Mouse (Mus musculus) layer of hippocampus, adult 11-12 months (tissue): ENCODE measurements around the gene Casr.

Experiments
- DNase-seq: peaks from one replicate; pipeline ENCODE4 v3.0.0; 2022; ENCODE audit warnings: low spot score

Gene Casr

DNA sequence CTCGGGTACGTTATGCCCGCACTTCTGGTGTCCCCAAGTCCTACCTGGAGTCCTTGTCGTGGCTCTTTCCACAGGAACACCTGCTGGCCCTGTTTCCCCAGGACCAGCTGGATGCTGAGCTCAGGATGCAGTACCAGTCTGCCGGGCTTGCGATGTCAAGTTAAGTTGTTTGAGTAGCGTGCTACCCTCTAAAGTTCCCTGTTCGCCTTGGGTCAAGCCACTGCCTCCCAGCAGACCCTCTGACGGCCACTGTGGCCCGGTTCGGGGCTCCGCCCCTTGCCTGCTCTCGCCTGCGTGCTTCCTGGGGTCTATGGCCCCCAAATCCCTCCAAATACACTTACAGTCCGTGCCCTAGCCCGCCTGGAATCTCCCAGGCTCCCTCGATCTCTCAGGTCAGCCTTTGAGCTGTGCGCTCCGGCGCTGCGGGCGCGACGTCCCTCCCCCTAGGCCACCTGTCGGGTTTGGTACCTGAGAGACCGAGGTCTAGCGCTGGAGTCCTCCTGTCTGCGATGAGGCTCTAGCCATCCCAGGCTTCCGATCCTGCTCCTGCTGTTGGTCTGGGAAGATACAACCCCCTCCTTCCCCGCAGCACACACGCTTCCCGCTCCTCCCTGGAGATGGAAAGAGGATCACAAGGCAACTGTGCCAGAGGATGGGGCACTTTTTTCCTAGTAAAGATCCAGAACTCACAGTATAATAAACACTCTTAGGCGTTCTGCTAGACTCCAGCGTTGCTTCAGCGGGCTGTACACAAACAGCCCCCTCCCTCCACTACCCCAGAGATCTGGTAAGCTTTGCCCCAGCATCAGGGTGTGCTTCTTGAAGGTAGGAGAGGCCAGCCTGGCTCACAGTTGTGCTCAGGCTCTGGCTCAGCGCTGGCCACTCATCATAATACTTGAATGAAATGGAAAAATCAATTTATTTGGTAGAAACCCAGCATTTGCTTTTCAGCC, at the start of gene Casr:
Gene Casr, minus strand, starts transcription at position 756 of the 953 bp plus-strand sequence.
- no peak for DNase-seq

GRCm38 (mm10) chr16:36602632-36603031, 40.7 kb upstream of the Casr start:
- no peak for DNase-seq

- no peak for DNase-seq
Measured at GRCm38 (mm10) chr16:36598265-36598664, 36.3 kb upstream of the Casr start.

DNA sequence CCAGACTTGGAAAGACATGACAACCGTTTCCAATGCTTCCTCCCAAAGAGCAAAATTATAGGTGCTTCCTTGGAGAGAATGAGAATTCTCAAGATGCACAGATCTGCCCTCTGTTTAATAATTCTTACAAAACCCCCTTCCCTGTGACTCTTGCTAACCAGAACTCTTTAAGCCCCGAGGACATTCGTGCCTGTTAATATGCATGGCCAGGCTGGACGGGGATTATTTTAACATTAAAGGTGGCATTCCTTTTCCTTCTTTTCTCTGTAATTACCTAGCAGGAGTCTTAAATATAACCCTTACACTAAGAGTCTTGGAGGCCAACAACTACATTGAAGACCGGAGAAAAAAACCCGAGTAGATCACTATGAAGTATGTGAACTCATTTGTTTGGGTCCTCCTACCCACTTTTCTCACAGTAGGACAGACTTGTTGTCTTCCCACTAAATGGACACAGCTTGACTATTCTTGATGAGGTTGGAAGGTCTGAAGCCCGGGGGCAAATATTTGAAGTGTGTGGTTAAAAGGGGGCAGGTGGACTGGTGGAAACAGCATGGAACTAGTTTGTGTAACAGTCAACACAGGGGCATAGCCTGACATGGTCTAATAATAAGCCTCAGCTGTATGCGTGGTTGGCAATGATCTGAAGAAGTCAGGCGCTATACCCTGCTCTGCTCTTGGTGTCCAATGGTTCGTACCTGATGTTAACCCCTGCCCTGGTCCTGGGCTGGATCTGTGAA, 34.9 kb upstream of the Casr start:
- DNase-seq: no peak

GRCm38 (mm10) chr16:36589898-36590297, 28.0 kb upstream of the Casr start:
- no peak for DNase-seq

DNA sequence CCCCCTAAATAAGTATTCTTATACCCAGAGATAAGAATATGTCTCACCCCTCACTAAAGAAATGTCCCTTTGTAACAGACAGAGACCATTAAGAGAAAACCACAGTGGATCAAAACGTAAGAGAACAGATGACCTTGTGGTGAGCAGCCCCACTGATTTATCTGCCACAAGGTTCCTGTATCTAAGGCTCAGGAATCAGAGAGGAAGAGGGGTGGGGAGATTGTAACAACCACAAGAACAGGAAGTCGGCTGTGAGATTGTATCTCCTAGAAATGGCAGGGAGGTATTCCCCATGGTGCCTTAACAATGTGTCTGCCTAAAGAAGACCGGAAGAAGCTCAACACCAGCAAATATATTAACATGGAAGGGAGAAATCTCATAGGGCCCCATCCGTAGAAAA, 26.0 kb upstream of the Casr start:
- no peak for DNase-seq

DNA sequence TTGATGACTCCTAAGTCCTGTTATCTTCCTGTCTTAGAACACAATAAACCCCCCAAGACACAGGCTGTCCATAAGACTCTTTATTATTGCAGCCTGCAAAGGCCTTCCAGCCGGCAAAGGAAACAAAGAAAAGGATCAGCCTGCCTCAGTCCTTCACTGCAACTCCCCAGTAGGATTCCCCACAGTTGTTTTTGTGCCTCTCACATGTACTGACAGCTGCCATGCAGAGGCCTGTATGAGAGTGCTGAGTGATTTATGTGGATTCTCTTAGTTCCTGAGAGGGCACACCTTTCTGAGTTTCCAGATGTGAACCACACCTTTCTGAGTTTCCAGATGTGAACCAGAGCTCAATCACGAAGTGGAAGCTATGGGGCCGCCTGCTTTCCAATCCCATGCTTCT, 20.1 kb upstream of the Casr start:
- DNase-seq: no peak

DNA sequence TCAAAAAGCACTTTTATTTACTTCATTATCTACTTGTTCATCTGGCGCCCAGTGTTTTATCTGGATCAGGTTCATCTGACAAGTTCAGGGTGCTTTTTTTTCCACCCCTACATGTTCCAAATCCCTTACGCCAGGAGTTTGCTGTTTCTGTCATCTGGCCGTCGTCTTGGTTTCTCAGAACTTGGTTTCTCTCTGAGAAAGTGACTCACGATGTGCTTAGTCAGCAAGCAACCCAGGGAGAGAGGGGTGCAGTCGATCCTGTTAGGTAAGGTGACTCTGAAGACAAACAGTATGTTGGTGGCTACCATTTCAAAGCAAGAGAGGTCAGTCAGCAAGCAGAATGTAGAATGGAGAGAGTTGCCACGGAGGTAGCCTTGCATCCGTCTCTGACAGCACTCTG, 10.0 kb upstream of the Casr start:
- no peak for DNase-seq

DNA sequence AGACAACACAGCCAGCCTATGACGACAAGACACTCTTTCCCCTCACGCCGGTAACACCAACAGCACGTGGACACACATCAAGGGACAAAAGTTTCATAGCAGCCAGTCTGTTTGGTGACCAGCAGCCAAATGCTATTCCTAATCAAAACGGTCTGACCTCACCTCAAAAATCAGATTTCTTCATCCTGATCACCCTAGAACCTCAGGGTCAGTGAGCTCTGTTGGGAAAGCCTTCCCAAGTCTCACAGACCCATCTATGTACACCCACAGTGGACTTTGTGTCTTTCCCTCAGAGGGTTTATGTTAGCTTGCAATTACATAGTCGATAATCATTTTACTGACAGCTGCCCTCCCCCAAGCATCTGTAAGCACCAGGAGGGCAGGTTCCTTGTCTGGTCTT, 2.4 kb downstream of the Casr start:
- no peak for DNase-seq

DNA sequence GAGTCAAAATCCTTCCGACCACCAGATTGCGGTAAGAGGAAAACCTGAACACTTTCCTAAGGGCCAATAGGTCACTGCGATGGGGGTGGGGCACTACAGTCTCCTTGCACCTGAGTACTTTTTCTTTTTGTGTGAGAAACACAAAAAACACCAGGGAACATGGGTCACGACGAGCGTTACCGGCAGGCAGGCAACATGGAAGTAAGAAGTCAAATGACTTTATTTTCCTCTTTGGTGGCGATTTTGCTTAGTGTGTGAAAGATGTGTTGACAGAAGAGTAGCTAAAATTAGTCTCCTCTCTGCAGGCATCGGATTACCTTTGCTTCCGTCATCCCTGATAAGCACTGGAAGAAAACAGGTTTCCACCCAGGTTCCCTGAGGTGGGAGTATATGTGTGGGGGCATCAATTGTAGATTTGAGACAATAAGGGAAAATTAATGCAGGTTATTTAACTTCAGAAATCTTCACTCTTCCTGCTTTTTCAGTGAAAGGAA, 6.2 kb downstream of the Casr start:
- DNase-seq: no peak

DNA sequence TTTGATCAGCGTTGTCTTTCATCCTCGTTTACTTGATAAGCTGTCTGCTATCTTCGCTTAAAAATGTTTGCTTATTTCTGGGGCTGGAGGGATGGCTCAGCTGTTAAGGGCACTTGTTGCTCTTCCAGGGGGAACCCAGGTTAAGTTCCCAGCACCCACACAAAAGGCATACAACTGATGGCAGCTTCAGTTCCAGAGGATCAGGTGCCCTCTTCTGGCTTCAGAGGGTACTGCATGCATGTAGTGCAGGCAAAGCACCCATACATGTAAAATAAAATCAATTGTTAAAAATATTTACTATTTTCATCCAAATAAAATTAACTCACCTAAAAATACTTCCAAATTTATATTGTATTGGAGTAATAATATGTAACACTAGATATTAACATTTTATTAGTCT, 8.3 kb downstream of the Casr start:
- no peak for DNase-seq

- DNase-seq: no peak
Measured at GRCm38 (mm10) chr16:36545333-36545732, 16.6 kb downstream of the Casr start.

DNA sequence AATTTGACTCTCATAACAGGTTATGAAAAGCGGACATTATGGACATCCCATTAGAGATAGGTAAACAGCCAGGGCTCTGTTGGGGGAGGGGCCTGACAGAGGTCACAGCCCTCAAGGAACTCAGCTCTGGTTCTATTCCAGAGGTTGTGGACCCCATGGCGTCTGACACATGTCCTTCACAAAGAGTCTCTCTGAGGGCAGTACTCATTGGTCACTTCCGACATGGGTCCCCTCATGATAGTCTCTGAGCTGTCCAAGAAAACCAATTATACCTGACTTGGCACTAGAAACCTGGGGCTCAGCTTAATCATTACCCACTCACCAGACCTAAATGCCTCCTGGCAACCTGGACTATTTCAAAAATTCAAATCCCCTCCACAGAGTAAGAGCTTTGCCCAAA, 18.9 kb downstream of the Casr start:
- no peak for DNase-seq

DNA sequence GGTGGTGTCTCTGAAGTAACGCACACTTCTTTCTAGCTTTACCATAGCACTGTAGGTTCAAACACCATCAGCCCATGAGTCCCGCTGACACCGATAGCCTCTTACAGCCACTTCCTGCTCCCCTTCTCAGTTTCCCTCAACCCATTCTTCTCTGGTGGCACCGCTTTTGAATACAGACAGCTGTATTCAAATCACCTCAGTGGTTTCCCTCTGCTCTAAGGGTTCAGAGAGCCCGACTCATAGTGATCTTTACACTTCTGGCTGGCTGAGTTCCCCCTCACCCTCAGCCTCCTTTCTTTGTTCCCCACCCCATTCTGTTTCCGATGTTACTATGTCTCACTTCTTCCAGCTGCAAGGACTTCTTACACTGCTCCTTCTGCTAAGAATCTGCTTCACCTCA, 21.1 kb downstream of the Casr start:
- DNase-seq: no peak

- DNase-seq: no peak
Measured at GRCm38 (mm10) chr16:36532981-36533687, 28.8 kb downstream of the Casr start.

- no peak for DNase-seq
Measured at GRCm38 (mm10) chr16:36532046-36532445, 29.9 kb downstream of the Casr start.

- DNase-seq: no peak
Measured at GRCm38 (mm10) chr16:36531630-36532029, 30.3 kb downstream of the Casr start.

DNA sequence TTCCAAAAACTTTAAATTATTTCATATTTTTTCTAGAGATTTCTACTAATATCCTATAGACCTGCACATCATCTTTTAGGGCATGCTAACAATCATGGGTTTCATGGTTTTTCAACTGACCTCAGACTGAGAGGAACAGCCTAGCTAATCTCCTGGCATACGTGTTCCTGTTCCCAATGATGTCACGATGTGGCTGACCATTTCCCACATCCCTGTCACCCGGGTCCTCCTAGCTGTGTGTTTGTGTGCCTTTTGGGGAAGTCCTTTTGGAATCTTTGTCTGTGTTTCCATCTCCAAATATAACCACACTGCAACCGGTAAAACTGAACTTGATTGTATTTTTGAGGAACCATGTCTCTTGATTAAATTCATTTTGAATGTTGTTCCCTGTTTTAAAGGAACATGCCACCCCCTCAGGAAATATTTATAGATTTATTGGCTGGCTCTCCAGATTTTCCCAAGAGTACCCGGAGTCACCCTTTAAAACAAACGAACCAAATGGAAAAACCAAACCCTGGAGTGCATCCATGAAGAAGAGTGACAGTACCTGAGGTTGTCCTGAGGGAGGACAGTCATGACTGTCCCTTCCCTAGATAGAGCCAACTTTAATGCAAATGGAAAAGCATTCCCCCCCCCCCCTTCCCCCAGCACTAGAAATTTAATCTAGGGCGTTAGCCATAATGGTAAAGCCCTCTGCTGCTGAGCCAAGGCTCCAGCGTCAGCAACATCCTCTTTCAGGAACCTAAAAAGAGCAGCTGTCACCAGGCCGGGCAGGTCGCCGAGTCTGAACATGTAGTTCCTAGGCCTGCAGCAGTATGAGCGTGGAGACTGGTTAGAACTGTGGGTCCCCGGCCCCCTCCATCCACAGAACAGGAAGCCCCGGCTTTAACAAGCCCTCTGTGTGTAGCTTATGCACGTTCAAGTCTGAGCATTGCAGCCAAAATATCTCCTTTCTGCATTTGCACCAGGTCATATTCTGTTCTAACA, 31.1 kb downstream of the Casr start:
- peak; percentile 37 for DNase-seq

GRCm38 (mm10) chr16:36528822-36529221, 33.1 kb downstream of the Casr start:
- no peak for DNase-seq

- DNase-seq: no peak
Measured at GRCm38 (mm10) chr16:36526596-36527282, 35.2 kb downstream of the Casr start.

DNA sequence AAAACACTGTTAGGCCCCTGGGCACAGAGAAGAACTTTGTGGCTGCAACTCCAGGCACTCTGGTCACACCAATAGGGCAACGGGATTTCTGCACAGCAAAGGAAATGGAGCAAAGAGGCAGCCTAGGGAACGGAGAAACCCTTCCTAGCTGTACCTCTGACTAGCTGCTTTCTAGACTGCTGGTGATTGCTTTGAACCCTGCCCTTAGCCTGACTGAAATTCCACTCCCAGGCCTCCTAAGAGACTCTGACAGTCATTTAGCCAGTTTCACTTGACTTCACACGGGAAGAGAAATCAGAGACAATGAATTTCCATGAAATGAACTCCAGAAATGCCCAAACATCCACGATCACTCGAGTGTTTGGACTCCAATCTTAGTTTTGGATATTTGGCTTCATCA, 38.8 kb downstream of the Casr start:
- no peak for DNase-seq
